Mouse (Mus musculus): ENCODE measurements at regions not wholly inside any gene's neighbourhood (a gene's known extent, or its start where the extent isn't known, plus 50 kb on each side); places are given as distances from the start of the nearest gene placed in this dataset.

DNA sequence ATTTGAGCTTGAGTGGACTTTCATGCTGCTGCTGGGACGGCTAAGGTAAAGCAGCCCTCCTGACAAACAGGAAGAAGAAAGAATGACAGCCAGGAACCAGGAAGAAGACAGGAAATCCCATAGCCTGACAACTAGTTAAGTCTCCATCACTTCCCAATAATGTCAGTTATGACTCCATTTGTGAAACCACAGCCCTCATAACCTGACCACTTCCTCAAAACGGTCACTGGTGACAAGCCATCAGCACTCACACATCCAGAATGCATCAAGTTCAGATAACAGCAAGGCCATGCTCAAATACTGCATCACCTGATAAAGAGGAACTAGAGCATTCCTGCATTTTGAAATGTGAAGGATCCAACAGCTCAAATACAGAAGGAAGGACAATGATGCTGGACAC lies 288.3 kb downstream of the Zfp706 start:
- DNase-seq (ENCODE audit: low spot score) = no peak

DNA sequence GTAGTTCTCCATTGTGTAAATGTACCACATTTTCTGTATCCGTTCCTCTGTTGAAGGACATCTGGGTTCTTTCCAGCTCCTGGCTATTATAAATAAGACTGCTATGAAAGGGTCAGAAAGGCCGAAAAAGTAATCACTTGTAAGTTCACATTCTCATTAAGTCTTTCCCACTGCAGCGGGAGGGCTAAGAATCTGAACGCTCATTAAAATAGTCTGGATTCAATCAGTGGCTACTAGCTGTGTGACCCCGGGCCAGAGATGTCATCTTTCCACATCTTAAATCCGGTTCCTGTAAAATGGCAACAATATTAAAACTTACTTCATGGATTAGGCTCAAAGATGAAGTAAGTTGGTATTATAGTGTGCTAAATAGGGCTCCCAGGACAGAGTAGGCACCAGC lies 289.7 kb downstream of the Zfp706 start:
- DNase-seq (ENCODE audit: low spot score) = no peak

DNA sequence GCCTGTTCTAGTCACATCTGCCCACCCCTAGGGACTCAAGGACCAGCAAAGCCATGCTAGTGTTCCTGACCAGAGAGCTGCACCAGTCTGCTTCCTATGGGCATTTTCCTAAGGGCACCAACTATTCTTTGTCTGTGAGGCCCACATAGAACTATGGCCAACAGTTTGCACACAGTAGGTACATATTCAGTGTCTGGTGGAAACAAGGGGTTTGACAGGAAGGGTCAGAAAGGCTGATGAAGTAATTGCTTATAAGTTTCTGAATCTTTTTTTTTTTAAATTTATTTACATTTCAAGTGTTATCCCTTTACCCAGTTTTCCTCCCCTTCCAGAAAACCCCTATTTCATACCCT lies 290.9 kb downstream of the Zfp706 start:
- no peak for DNase-seq (ENCODE audit: low spot score)

DNA sequence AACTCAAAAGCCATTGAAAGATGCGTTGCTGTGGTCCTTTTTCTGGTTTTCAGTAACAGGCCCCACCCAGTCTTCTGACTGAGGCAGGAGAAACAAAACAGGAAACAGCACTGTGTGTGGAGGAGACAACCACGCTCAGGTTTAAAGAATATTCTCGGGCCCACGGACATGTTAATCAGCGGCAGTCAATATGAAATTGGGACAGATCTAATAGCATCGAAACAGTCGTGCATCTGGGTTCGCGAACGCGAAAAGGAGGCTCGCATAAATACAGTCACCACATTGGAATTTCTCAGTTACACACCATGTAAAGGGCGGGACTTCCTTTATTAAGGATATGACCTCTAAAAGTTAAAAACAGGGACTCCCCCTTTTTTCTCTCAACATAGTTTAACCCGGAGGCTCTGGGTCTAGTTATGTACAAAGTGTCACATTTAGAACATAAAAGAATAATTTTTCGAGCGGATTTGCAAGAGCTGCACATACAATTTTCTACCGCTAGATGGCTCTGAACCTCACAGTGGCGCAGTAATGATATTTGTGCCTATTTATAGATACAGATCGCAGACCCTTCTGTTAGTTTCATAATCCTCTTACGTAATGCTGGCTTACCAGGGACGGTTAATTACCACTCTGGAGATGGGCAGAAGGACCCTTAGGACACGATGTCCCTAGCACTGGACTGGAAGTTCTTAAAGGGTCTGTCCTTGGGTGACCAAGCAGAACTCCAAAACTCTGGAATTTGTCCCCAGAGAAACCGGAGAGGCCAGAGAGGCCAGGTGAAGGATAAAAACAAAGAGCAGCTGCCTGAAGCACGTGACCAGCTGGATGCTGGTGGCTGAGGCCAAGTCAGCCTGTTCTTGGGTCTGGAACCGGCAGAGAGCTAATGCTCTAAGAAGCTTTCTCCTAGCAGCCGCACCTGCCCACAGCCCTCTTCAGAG lies 291.6 kb downstream of the Zfp706 start:
- DNase-seq (ENCODE audit: low spot score) = peak; percentile 71

DNA sequence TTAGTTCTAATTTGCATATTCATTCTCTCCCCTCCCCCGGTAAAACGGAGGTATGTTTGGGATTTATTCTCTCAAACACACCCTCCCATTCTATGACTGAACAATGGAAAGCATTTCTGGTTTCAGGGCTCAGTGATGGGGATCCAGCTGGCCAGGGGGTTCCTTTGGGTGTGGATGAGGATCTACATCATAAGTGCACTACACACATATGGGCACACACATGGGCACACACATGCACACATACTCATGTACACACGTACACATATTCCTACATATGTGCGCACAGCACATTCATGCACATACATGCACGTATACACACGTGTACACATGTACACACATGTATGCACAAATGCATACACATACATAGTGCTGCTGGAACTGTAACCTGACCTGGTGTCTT lies 292.4 kb downstream of the Zfp706 start:
- DNase-seq (ENCODE audit: low spot score) = no peak

DNA sequence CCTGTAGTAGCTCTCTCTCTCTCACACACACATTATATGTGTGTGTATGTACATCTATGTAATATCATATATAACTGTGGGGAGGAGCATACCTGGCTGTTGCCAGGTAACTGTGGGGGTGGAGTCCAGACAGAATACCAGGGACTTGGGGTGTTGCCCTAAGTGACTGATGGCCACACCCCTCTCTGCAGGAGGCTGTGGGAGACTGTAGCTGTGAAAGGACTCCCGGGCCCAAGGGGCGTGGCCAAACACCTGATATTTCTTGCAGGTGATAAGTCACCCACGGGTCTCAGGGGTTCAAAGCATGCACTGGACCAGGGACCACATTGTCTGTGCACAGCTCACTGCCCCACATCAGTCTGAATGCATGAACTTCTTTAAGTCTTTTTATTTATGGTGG lies 297.8 kb downstream of the Zfp706 start:
- no peak for DNase-seq (ENCODE audit: low spot score)

DNA sequence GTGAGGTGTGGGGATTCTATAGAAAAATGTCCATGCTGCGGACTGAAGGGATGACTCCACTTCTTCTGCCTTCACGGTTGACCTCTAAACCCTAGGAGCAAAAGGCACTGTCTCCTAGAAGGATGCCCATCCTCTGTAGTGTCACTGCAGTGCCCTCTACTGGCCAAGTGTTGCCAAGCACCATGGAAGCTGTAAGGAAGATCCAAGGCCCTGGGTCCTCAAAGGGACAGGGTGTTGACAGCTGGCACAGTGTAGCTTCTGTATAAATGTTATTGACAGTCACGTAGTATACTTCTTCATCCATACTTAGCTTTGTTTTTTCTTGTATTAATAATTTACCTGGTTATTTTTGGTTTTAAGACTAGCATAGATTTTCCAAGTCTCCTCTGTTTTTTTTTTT lies 299.1 kb downstream of the Zfp706 start:
- DNase-seq (ENCODE audit: low spot score) = peak; percentile 76

DNA sequence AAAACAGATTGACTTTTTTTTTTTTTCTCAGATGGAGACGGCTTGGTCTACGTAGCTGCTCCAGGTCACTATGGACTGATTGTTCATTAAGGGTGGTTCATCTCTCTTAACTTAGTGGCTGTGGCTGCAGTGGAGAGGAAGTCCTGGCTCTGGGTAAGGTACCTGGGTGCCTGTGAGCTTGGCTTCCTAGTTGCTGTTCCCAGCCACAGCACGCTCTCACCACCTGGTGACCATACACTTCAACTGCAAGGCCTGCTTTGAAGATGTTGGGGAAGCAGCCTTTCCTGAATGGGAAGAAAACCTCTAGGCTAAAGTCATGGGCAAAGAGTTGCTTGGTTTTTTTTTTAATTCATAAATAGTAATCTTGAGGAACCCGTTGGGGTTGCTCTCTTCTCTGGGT lies 301.6 kb downstream of the Zfp706 start:
- DNase-seq (ENCODE audit: low spot score) = peak; percentile 63

DNA sequence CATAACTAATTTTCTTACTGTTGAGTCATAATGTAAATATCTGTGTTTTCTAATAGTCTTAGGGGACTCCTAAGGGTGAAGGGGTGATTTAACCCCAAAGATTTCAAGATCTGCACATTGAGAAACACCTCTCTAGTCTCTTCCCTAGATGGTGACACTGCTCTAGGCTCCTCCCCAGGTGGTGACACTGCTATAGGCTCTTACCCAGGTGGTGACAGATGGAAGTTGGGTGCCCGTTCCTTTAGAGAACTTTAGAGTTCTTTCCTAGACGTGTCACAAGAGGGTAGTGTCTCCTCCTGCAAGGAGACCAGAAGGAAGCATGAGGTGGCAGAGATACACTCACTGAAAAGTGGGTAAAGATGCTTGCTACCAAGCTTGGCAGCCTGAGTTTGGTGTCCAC lies 302.2 kb downstream of the Zfp706 start:
- DNase-seq (ENCODE audit: low spot score) = no peak

DNA sequence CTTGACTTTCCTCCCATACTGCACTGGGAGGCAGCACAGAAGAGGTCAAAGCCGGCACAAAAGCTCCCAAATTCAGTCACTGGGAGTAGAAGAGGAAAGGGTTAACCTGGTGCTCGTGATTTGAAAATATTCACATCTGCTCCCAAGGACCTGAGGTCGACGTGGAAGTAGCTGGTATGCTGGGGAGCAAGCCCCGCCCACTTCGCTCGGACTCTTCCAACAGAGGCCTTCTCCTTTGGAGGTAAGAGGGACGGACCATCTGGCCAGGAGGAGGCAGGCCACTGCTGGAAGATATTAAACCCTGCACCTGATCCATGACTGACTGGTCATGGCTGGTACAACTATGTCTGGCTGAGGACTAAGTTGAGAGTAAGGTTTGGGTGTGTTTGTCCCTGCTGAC lies 305.7 kb downstream of the Zfp706 start:
- DNase-seq (ENCODE audit: low spot score) = no peak

DNA sequence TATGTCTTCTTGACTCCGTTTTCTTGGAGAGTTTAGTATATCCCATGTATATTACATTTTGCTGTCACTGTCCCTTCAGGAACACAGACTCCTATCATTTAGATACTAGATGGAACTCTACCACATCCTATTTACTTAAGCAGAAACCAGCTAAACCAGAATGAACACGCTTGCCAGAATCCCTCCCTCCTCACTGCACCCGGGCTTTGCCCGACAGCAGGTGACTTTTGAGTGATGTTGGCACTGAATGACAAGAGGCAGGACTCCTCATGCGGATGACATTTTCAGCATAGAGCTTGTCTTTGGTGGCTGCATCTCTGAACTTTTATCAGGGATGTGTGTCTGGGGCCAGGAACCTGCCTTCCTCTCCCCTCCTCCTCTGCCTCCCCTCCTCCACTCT lies 307.4 kb downstream of the Zfp706 start:
- DNase-seq (ENCODE audit: low spot score) = no peak

DNA sequence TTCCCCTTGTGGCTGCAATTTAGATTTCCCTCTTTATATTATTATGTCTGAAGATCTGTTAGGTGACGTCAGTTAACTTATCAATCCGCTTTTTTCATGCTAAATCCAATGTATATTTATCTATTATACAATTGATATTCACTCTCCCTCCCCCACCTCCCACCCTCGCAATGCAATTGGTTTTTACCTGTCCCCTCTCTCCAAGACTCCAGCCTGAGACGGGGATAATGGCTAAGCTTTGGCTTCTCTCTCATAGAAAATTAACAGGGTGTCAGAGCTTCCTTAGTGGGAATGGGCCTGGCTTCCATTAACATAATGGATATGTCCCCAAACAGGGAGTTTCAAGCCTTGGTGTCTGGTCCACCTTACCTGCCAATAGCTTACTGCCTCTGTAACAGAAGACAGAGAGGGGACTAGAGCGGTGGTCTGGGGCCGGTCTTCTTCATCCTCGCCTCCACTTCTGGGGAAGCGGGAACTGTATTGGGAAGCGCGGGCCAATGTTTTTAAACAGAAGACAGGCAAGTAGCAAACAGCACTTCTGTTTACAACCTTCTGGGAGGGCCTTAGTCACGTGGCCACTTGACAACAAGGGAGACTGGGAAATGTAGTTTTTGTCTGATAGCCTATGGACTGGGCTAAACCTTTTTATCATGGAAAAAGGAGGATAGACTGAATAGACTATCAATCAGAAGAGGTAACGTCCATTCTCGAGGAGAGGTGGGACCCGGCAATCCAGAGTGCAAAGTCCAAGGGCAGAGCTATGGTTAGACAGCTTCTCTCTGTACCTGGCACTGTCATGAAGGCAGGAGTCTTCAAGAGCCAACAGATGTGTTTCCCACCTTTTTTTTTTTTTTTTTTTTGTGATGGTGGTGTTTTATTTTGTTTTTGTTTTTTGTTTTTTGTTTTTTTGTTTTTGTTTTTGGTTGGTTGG lies 312.1 kb downstream of the Zfp706 start:
- DNase-seq (ENCODE audit: low spot score) = no peak

DNA sequence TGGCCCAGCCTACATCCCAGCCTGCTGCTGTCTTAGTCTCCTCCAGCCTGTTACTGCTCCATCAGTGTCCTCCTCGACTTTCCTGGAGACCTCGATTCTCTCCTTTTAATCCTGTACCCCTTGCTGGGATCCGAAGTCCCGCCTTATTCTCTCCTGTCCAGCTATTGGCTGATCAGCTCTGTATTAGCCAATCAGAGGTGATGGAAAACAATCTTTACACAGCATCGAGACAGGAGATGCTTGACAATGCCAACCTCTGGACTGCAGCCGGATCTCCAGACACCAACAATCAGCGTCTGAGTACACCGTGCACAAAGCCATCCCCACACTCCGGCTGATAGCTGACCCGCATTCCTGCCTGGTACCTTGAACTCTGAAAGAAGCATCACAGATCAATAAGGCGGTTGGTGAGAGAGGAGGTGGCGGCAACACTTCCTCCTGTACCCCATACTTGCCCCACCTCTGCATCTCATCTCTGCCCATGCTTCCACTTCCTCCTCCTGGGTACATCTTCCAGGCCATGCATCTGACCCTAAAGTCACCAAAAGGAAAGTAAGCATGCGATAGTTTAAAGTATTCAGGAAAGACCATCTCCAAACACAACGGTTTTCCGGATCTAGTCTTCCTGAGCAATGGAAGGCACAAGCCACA lies 316.4 kb downstream of the Zfp706 start:
- DNase-seq (ENCODE audit: low spot score) = no peak

DNA sequence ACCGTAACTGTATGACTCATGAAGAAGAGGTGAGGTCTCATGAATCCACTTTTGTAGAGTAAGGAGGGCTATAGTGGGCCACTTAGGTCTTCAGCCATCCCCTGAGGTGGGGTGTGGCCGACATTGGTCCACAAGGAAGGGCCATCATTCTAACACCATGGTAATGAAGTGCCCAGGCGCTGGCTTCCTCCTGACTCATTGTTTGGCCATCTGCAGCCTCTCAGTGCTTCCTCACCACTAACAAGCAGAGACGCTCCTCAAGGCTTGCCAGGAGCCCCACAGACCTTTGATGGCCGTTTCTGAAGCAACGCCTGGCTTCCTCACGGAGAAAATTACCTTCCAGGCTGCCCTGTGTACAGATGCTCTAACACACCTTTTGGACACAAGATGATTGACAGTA lies 317.7 kb downstream of the Zfp706 start:
- DNase-seq (ENCODE audit: low spot score) = no peak

DNA sequence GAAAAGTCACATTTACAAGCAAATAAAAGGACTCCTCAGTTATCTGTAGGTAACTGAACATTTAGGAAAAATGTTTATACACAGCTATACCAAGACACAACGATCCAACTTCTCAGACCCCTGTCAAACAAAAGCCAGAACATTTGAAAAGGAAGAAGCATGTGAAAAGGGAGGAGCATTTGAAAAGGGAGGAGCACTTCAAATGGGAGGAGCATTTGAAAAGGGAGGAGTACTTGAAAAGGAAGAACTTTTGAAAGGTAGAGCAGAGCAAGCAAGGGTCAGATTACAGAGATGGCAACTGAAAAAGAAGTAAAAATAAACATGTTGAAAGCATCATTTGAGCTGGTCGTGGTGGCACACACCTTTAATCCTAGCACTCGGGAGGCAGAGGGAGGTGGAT lies 318.3 kb downstream of the Zfp706 start:
- DNase-seq (ENCODE audit: low spot score) = no peak

DNA sequence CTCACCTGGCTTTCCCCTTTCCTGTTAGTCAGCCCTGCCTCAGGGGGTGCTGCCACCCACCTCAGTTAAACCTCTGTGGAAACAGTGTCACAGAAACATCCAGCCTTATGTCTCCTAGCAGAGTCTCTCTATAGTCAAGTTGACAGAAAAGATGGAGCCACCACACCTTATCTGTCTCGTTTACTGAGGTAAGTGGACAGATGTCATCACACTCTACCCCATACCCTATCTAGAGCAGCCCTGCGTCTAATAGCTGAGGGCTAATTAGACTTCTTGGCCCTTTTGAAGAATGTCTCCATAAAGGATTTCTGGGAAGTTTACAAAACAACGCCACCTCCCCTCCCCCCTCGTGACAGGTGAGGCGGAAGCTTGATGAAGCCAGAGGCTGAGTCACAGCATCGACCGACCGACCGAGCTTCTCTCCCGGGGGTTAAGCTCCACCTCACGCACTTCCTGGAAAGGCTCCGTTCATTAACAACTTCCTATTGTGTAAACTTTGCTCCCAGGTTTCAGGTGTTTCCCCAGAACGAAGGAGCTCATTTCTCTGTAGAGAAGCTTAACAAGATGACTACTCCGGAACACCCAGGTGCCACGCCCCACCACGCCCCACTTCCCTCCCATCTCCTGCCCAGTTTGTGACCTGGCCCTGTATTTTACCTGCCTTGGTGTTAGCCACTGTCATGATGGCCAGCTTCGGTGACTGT lies 319.4 kb downstream of the Zfp706 start:
- DNase-seq (ENCODE audit: low spot score) = no peak

DNA sequence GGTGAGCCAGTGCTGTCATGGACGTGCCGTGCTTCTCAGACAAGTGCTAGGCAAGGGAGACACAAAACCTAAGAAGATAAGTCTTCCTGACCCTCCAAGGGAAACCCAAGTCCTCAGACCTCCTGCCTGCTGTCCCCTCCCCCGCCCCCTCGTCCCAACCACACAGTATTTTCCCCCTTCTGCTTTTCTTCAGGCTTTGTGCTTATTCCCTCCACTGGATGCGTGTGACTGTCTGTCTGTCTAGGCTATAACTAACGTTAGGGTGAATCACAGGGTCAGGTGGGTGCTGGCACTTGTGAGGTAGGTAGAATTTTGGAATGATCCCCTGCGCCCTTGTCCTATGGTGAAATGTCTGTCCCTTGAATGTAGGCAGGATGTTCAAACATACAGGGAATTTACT lies 322.9 kb downstream of the Zfp706 start:
- DNase-seq (ENCODE audit: low spot score) = no peak

DNA sequence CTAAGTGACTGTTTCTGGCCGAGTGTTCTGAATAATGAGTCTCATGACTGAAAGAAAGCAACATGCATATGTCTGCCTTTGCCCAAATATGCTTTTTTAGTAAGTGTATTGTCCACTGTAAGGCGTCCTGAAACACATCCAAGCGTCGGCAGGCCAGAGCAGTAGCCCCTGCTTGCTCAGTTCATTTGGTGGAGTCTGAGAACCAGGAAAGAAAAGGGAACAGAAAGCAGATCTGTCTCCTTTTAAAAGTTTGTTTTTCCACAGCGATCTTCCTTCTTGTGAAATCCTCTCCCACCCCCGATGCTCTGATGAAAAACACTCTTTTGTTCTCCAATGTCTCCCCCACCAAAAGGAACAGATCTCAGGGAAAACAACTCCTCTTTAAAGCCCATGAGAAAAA lies 324.7 kb downstream of the Zfp706 start:
- no peak for DNase-seq (ENCODE audit: low spot score)

DNA sequence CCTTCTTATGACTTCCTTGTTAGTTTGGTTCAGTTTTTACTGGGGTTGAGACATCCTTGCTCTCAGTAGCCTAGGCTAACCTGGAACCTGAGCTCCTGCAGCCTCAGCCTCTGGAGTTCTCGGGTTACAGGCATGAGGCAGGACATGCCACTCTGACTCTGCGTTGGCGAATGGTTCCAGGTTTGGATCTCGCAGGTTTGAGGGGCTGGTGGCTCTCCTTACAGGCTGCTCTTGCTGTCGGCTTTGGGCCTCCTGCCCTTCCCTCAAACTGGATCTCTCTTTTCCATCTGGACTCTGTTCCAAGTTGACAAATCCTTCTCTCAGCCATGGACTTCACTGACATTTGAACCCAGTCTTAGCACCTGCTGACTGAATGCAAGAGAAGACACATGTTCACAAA lies 325.4 kb downstream of the Zfp706 start:
- no peak for DNase-seq (ENCODE audit: low spot score)

DNA sequence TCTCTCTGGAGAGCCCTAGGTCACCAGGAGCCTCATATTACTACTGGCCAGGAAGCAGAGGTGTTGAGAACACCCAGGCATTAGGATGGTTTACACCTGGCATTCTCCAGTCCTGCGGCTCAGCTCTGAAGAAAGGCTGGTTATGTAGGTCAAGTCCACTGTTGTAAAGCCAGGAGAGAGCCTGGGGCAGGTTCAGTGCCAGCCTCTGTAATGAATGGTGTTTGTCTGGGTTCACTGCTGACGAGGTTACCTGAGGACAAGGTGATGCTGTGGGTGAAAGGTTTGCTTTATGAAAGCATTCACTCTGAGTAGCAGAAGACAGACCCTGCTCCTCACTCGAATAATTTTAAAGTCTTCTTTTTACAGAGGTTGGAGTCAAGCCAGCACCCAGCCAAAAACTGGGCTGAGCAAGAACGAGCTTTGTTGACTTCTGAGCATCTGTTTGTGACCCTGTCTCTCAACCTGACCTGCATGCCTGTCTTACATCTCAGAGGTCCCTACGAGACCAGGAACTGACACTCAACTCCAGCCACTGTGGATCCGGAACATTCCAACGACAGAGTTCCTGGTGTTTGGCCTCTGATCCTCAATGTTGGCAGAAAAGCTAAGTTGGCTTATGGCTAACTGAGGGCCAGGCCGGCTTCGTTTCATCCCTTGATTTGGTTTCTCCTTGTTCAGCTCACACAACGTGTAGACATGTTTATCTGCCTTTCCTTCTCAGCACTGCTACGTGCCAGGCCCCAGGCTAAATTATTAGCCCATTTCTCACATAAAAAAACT lies 327.0 kb downstream of the Zfp706 start:
- no peak for DNase-seq (ENCODE audit: low spot score)

DNA sequence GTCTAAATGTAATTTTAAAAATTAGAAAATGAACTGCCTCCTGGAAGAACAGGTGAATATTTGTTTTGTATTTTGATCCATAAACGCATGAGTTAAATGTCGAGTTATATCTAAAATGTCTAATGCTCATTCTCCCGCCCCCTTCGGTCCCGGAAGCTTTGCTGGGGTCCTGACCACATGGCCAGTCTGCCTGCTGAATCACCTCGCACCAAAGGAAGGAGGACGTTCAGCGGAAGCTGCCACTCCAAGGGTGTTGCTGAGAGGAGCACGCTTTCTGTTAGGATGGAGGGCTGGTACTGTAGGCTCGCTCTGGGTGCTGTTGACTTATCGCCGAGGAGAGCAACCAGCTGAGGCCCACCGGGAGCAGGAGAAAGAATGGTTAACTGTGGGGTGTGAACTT lies 328.0 kb downstream of the Zfp706 start:
- no peak for DNase-seq (ENCODE audit: low spot score)

Data from ovary, postnatal 14 days (tissue).